Mouse (Mus musculus): ENCODE data around the gene Sh2d5.

Gene Sh2d5

DNA sequence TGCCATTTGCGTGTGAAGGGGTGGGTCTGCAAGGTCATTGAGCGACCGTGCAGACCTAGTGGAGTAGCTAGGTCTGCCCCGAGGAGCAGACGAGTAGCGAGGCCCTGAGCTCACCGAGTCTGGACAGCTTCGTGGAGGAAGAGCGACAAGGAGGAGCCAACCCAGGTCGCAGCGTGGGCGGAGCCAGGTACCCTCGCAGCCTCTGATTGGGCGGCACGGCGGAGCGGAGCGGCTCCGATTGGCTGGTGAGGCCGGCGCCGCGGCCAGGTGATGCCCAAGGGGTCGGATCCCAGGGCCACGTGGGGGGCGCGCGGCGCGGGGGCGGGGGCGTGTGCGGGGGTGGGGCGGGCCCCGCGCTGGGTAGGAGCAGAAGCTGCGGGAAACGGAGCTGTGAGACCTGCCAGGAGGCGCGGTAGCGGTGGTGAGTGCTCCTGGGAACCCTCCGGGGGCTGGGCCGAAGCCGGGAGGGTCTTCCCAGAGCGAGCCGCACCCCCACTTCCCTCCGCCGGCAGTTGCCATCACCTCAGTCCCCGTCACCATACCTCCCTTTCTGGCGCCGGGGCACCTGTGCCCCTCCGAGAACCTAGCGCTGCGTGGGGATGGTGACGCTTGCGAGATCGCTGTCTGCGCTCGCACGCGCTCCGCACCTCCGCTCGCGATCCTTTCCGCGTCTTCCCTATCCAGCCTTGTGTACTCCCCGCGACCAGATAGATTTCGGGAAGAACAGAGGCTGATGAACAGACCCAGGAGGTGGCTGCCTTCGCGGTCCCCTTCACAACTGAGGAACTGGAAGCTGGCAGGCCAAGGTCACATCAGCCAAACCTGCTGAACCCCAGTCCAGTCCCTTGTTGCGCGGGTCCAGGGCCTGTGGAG is at the start of gene Sh2d5, which contains the start of gene Kif17:
TSS of gene Sh2d5 (plus strand) at position 316 of the 873 bp plus-strand sequence.
TSS of gene Kif17 (plus strand) at position 348 of the 873 bp plus-strand sequence.
- DNase-seq (ENCODE audit: extremely low read depth, insufficient read length, low spot score): no peak

DNA sequence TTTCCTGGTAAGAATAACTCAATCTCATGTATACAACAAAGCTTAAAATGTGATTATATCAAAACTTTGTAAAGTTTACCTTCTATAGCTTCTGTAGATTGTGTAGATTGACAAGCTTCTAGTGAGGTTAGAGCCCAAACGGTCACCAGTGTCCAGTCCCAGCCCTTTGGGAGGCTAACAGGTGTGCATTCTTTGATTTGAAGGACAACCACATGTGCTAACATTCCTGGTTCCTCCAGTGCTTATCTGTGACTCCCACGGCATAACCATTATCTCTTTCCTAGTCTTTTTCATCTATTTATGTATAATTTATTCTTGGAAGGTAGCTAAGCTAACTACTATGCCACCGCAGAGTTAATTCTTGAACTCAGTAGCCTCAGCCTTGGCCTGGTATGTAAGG is 49.4 kb upstream of the Sh2d5 start:
- DNase-seq (ENCODE audit: extremely low read depth, insufficient read length, low spot score): no peak

DNA sequence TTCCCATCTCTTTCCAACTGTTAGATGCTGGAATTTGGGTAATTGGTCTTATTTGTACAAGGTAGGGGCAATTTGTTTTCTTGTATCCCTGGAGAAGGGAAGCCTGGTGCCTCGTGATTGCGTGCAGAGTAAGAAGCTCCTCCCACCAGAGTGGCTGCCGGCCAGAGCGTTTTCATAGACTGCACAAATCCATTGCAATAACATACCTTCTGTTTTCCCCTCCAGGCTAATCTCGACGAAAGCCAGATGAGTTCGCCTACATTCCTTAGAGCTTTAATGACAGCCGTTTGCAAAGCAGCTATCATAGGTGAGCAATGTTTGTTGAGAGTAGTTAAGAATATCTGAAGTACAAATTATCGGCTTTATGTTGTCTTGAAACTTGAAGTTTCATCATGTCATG is 48.5 kb upstream of the Sh2d5 start:
- no peak for DNase-seq (ENCODE audit: extremely low read depth, insufficient read length, low spot score)

DNA sequence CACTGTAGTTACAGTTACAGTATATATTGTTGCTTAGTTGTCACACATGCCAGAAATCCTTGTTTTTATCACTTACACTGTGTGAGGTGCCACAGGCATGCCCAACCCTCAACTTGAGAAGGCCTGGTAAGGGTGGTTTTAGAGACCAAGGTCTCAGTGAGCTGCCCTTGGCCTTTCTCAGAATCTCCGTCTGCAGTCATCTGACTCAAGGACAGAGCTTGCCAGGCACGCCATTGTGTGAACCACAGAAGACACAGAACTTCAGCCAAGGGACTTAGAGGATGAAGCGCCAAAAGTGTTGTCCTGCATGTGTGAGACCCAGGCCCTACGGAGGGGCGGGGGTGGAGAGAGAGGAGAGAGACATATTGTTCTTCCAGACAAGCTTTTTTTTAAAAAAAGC is 40.1 kb upstream of the Sh2d5 start:
- no peak for DNase-seq (ENCODE audit: extremely low read depth, insufficient read length, low spot score)

DNA sequence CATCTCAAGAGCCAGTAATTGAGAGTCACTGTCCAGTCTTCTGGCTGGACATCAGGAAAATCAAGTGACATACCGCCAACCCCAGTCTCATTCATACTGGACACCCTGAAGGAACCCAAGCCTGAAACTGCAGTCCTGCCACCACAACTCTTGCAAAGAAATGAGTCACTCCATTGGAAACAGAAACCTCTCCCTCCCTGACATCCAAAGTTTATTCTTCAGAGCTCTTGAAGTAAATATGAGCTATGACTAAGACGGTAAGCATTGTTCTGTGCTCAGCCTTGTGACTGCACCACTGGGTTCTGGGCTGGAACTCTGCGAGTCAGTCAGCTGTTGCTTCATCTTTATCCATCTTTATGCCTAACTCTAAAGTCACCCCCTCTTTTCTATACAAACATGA is 36.3 kb upstream of the Sh2d5 start:
- peak; percentile 70 for DNase-seq (ENCODE audit: extremely low read depth, insufficient read length, low spot score)

DNA sequence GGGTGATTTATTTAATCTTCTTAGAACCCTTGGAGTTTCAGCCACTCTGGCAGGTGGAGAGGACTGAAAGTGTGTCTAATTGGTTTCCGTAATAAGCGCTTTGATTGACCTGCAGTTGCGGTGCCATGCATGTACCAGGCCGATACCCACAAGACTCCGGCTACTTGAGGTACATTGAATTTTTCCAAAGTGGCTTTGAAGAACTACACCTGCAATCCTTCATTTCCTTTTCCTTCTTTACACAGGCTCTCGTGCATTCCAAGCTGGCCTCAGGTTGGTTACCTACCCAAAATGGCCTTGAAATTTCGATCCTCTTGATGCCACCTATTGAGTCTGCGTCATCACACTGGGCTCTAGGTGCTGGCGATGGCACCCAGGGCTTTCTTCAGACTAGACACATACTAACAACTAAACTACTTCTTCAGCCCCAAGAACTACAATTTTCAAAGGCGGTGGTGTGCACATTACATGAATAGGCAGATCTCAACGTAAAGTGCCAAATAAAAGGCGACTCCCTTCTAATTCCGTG is 34.5 kb upstream of the Sh2d5 start:
- DNase-seq (ENCODE audit: extremely low read depth, insufficient read length, low spot score): no peak

DNA sequence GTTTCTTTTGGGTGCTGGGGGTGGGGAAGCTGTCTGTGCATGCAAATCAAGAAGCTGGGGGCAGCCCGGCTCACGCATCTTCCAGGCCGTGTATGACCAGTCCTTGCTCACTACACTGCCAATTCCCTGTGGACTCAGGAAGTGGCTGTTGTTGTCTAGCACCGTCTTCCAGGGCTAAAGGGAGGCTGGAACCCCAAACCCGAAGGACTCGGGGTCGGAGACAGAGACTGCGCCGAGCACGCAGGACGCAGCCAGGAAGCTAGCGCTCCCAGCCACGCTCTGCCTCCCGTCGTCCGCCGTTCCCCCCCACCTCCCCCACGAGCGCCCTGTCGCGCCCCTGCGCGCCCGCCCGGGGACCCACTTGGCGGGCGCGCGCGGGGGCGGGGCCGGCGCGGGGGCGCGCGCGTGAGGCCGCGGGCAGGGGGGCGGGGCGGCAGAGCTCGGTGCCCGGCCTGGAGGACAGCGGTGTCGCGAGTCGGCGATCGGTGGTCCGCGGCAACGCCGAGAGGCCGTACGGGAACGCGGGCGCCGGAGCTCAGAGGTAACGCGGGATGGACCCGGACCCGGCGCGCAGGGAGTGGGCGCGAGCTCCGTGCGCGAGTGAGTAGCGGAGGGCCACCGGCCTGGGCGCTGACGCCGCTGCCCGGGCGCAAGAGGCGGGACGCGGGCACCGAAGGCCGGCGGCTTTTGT is 33.9 kb upstream of the Sh2d5 start, which contains the start of gene Hp1bp3:
TSS of gene Hp1bp3 (plus strand) at position 97 of the 691 bp plus-strand sequence.
- peak; percentile 83 for DNase-seq (ENCODE audit: extremely low read depth, insufficient read length, low spot score)

DNA sequence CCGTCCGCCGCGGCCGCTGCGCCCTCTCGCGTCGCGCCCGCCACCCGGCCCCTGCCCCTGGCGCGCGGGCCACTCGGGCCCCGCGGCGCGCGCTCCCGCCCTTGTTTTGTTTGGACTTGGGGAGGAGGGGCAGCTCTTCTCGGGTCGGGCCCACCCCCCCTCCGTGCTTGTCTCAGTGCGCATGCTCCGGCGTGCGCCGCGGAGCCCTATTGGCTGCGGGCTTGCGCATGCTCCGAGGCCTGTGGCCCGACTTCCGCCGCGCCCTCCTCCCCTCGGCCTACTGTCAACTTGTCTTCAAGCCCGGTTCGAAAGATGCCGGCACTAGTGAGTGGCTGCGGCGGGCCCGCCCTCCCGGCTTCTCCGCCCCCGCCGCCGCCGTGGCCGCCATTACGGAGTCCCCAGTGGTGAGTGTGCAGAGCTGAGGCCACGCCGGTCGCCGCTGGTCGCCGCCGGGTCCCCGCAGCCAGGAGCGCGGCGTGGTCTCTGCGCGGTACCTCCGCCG is 33.3 kb upstream of the Sh2d5 start:
- peak; percentile 98 for DNase-seq (ENCODE audit: extremely low read depth, insufficient read length, low spot score)

DNA sequence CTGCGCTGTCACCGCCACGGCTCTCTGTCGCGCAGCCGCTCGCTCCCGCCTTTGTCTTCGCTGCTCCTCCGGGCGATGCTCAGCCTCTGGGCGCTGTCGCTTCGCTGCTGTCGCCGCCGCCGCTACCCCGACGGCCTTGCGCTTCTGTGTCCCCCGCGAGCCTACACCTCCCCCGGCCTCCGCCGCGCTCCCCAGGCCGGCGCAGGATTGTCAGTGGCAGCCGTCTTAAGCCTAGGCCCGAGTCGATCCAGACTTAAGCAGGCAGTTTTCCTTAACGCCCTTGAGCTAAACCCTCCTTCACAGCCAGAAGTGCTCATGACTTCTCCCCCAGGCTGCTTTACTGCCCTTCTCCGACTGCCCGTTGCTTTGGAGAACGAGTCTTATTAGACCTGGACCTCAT is 32.8 kb upstream of the Sh2d5 start:
- DNase-seq (ENCODE audit: extremely low read depth, insufficient read length, low spot score): peak; percentile 55

DNA sequence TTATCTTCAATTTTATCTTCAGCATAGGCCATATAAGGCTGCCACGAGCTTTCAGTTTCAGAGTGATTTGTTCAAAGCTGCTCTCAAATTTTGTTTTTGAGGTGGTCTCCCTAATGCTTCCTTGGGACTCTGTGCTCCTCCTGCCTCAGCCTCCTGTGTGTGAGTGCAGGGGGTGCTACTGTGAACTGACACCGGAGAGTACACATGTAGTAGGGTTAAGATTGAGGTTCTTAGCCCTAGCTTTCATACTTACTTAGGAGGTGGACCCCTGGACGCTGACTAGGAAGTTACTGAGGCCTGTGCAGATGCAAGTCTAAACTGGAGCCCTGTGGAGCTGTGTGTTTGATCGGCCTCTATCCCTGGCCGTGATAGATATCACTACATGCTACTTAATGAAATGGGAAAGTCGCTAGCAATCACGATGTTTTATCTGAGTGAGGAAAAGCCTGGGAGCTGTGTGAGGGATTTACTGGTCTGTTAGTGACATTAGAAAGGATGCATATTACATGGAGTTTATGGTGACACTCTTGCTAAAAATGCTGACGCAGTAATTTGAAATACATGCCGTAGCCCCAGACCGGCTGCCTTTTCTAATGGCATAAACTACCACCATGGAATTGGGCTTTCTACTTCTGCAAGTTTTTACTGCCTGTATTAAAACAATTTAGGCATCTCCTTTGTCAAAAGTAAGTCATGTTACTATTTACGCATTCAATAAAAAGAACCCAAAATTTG is 32.1 kb upstream of the Sh2d5 start:
- no peak for DNase-seq (ENCODE audit: extremely low read depth, insufficient read length, low spot score)

DNA sequence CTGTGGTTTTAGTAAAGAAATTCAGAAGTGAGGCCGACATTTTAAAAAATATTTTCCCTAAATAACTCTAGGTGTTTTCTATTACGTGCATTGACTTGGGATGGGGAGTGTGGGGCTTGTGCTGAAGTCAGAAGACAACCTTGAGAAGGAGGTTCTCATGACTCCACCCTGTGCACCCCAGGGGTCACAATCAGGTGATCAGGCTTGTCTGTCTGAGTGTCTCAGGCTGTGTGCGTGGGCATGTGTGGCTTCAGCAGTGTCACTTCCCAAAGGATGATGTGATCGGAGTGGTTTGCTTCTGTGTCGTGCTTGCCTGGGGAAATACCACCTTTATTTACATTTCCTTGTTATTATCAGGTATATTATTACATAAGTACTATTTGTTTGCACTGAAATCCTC is 30.9 kb upstream of the Sh2d5 start:
- DNase-seq (ENCODE audit: extremely low read depth, insufficient read length, low spot score): no peak

DNA sequence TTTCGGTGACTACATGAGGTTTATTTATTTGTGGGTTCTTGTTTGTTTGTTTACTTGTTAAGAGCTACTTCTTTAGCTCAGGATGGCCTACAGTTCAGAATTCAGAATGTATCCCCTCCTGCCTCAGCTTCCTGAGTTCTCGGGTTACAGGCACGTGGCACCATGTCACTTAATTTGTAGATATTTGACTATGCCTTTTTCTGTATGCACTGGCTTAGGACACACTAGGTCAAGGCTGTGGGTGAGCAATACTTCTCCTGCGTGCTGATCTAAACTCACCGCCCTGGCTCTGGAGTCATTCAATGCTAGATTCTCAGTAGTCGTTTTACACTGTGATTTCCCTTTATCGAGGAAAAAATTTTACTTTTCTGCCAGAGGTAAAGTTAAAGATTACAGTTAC is 29.4 kb upstream of the Sh2d5 start:
- no peak for DNase-seq (ENCODE audit: extremely low read depth, insufficient read length, low spot score)

DNA sequence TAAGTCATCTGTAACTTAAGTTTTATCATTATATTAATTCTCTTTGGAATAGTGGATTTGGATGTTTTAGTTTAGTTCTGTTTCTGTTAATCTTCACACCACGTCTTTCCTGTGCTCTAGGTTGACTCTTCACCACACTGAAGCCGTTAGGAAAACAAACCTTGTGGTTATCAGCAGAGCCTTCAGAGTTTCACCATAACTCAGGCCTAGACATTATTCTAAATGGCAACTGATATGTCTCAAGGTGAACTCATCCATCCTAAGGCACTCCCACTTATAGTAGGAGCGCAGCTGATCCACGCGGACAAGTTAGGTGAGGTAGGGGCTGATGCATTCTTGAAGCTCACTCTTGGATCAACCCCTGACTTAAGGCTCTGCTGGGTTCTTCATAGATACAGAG is 28.8 kb upstream of the Sh2d5 start:
- no peak for DNase-seq (ENCODE audit: extremely low read depth, insufficient read length, low spot score)

DNA sequence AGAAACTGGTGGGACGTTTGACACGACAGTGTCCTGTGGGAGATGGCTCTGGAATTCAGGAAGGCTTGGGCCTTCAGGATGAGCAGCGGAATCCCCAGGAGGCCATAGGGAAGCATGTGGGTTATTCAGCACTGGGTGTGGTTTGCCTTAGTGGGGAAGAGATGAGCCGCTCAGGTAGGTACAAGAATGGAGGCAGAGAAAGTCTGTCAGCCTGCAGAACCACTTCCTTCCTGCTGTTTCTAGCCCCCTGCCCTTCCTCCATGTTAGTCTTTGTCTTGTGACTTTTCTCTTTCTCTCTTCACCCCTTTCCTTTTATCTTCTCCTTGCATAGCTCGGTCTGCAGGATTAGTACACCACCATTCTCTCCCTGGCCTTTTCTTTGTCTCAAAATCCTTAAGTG is 27.8 kb upstream of the Sh2d5 start:
- no peak for DNase-seq (ENCODE audit: extremely low read depth, insufficient read length, low spot score)

DNA sequence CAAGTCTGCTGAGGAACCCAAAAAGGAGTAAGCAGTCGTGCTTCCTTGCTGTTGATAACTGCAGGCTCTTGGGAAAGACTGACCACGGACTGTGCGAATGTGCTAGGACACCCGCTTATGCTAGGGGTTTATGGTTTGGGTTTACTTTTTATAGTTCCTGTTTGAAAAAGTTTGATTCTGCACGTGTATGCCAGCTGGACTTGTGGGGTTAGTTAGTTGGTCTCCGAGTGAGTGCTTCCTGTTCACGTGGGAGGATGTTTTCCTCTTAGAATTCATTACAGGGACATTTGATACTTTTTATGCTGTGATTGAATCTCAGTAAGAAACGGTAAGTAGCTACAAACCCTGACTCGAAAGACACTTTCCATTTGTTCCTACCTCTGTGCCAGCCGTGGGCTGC is 26.6 kb upstream of the Sh2d5 start:
- no peak for DNase-seq (ENCODE audit: extremely low read depth, insufficient read length, low spot score)

DNA sequence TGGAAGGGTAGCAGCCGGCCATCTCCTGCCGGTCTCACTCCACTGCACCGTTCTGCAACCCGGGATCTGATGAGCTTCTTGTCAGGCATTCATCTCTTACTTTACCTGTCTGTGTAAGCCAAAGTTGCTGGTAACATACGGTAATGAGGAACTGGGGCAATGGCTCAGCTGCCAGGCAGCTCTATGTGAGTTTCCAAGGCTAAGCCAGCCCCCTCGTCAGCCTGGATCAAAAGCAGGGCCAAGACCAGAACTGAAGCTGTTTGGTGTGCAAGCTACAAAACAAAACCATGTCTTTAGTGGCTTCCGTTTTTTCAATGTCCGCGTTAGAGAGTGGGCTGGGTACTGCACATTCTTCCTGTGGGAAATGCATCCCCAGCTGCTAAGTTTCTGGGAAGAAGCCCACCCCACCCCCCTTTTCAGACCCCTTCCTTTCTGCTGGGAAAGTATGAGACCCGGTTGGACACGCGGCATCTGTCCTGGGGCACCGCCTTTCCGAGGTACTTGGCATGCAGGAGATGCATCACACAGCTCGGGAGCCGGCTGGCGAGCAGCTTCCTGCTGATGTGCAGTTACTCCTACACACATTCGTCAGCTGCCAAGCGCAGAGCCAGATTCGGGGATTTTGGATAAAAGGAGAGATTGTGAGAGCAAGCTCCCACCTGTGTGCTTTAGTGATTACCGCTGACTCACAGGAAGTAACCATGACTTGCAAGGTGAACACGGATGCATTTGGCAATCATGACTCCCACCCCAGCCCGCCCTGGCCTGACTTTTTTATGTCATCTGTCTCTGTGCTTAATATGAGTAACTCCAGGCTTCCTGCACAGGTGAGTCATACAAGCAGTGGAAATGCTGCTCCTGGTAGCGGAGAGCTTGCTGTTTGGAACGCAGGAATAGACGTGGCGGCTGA is 3.2 kb upstream of the Sh2d5 start:
- no peak for DNase-seq (ENCODE audit: extremely low read depth, insufficient read length, low spot score)

DNA sequence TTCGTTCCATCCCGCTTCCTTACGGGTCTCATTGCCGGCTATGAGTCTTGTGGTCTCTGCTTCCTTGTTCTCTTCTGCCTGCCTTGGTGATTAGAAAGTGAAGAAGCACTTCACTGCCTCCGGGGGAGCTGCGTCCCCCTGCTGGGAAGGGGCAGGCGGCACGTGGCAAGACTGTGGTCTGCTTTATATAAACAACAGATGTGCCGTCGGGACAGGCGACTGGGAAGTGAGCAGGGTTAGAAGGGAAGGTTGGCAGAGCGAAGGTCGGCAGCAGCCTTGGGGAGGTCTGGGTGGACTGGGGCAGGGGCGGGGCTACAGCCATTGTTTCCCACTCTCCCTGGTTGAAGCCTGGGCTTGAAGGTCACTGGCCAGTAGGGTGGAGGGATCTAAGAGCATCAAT is 1.6 kb downstream of the Sh2d5 start:
- no peak for DNase-seq (ENCODE audit: extremely low read depth, insufficient read length, low spot score)

DNA sequence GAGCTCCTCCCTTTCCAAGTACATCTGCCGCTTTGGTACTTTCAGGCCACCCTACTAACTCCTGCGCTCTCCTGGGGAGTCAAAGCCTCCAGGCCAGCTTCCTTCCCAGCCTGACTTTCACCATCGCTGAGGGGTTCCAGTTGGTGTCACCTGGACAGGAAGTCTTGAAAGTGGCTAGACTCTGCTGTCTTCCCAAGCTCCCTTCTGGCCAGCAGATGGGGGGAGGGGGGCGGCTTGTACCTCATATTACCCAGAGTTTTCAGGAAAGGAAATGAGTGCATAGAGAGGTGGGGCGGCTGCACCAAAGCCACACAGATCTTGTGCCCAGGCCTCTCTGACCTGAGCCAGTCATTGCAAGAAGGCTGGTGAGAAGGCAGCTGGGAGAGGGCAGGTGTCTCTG is 2.0 kb downstream of the Sh2d5 start:
- no peak for DNase-seq (ENCODE audit: extremely low read depth, insufficient read length, low spot score)

DNA sequence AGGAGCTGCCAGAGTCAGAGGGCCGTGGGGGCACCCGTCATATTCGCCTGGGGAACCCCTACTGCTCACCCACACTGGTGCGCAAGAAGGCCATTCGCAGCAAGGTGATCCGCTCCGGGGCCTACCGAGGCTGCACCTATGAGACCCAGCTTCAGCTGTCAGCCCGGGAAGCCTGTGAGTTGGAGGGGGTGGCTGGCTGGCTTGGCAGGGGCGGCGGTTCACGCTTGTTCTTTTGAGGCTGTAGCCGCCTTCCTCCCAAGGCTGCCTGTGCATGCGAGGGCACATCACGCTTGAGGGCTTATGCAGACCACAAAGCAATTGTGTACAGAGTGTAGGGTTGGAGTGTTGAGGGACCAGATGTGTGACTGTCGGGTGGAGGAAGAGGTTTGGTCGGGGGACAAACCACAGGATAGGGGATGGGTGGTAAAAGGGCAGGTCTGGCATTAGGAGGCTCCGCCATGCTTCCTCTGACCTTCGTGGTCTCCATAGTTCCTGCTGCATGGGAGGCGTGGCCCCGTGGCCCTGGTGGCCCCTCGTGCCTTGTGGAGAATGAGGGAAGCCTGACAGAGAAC is 7.0 kb downstream of the Sh2d5 start:
- no peak for DNase-seq (ENCODE audit: extremely low read depth, insufficient read length, low spot score)

DNA sequence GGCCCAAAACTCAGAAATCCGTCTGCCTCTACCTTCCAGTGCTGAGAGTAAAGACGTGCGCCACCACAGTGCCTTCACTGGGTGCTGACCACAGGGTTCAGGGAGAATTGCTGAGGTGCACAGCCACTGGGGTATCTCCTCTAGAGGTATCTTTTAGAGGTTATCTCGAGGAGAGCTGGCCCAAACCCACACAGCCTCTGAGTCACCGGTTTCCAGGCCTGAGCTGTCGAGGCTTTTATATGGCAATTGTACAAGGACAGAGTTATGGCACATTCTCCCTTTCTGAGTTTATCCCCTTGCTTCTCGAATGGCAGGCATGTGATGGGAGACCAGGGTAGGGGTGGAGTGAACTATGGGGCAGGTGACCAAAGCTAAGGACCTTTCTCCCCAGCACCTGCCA is 8.5 kb downstream of the Sh2d5 start:
- DNase-seq (ENCODE audit: extremely low read depth, insufficient read length, low spot score): no peak
